Mouse (Mus musculus) forebrain, embryonic 14.5 days (tissue): ENCODE measurements around the gene Snx20. TPM values are rescaled to one million over a fixed set of nuclear protein-coding genes. Genes with fewer than 3 reads are reported as not detected.
A peak's percentile ranks its signal among the peaks of the same experiment; 100 is the strongest.
"Not testable (repeated sequence)": the region's sequence is repeated elsewhere in the genome, so short reads cannot be mapped to it uniquely, and the experiment has no call there.

Experiments
- ATAC-seq: fragments of 200-750 bp; cut with Nextera tagmentation; 2 replicates; pipeline ENCODE4 v1.8.0; 2017; ENCODE audit warnings: mild to moderate bottlenecking, moderate library complexity
- DNase-seq: peaks from one replicate; pipeline ENCODE4 v3.0.0-alpha.2; 2015; ENCODE audit warnings: low spot score
- H3K27ac ChIP-seq: fragments of 300-500 bp; sonication (generic); 2 replicates; pipeline ENCODE4 v1.5.1; 2014; ENCODE audit warnings: low read depth, mild to moderate bottlenecking, control low read depth, low read length, moderate library complexity
- H3K27me3 ChIP-seq: fragments of 300-500 bp; sonication (generic); replicated peaks from 2 replicates; pipeline ENCODE4 v1.6.1; 2014; ENCODE audit warnings: low read length, control low read depth, mixed read lengths; ENCODE audit not compliant: control insufficient read depth, insufficient read depth
- H3K36me3 ChIP-seq: fragments of 300-500 bp; sonication (generic); 2 replicates; pipeline ENCODE4 v1.6.1; 2014; ENCODE audit warnings: low read length, control low read depth; ENCODE audit not compliant: control insufficient read depth, insufficient read depth
- H3K4me1 ChIP-seq: fragments of 300-500 bp; sonication (generic); 2 replicates; pipeline ENCODE4 v1.6.1; 2014; ENCODE audit warnings: antibody characterized with exemption, low read length, control low read depth; ENCODE audit not compliant: control insufficient read depth, insufficient read depth
- H3K4me2 ChIP-seq: fragments of 300-500 bp; sonication (generic); 2 replicates; pipeline ENCODE4 v1.6.1; 2014; ENCODE audit warnings: mild to moderate bottlenecking, control low read depth, low read length
- H3K4me3 ChIP-seq: fragments of 300-500 bp; sonication (generic); 2 replicates; pipeline ENCODE4 v1.5.1; 2014; ENCODE audit warnings: low read depth, low read length, control low read depth
- H3K9ac ChIP-seq: fragments of 300-500 bp; sonication (generic); 2 replicates; pipeline ENCODE4 v1.6.1; 2014; ENCODE audit warnings: mild to moderate bottlenecking, low read length, control low read depth, moderate library complexity
- H3K9me3 ChIP-seq: fragments of 300-500 bp; sonication (generic); replicated peaks from 2 replicates; pipeline ENCODE4 v1.6.1; 2016; ENCODE audit warnings: low read length, control low read depth, mixed read lengths; ENCODE audit not compliant: control insufficient read depth
- WGBS: fragments of 180-500 bp; shearing (Covaris S2); extraction: QIAGEN DNeasy Blood & Tissue Kit; methylation state at CpG from one replicate; pipeline ENCODE4 v1.1.7; 2014; 5-methylcytosine and 5-hydroxymethylcytosine counted together
- polyA plus RNA-seq: library from polyadenylated mRNA; unstranded; fragments of >200 nt; fragmentation: Nextera tagmentation; extraction: Ambion mirVana; gene quantifications from 2 replicates; pipeline ENCODE4 v1.2.1, GENCODE M21; 2014

The Snx20 gene
- polyA plus RNA-seq, 1 experiment from 2014 or later, result 1.7 TPM

DNA sequence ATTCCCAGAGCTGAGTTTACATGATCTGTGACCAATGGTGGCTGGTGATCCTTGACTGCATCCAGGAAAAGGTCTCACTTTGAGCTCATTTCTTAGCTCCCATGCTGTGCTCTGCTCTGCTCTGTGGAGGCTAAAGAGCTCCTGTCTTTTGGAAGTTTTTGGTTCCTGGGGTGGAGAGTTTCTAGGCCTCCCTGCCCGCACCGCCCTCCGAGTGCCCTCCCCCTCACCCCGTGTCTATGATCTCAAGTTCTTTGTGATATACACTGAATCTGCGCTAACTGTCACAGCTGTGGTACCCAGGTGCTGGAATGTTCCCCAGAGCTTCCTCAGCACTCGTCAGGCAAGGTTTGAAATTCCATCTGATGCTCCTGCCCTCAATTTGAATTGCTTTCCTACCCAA is 34.9 kb upstream of the Snx20 start:
- H3K4me1 ChIP-seq, result peaks cover 6% of the 10 kb centered on the region; the same call in 1 of the 2 replicates
- no peak for DNase-seq
- H3K4me3 ChIP-seq, result no peak overlapping the region
- ATAC-seq, result no peak
- H3K27me3 ChIP-seq, result no peaks in the 10 kb centered on the region
- H3K27ac ChIP-seq, result no peak overlapping the region
- no peaks in the 10 kb centered on the region for H3K9me3 ChIP-seq
- H3K36me3 ChIP-seq, result no peaks in the 10 kb centered on the region
- WGBS, result 78% methylated on average over 6 of the region's 6 CpGs
- no peak overlapping the region for H3K4me2 ChIP-seq
- H3K9ac ChIP-seq, result no peak overlapping the region

DNA sequence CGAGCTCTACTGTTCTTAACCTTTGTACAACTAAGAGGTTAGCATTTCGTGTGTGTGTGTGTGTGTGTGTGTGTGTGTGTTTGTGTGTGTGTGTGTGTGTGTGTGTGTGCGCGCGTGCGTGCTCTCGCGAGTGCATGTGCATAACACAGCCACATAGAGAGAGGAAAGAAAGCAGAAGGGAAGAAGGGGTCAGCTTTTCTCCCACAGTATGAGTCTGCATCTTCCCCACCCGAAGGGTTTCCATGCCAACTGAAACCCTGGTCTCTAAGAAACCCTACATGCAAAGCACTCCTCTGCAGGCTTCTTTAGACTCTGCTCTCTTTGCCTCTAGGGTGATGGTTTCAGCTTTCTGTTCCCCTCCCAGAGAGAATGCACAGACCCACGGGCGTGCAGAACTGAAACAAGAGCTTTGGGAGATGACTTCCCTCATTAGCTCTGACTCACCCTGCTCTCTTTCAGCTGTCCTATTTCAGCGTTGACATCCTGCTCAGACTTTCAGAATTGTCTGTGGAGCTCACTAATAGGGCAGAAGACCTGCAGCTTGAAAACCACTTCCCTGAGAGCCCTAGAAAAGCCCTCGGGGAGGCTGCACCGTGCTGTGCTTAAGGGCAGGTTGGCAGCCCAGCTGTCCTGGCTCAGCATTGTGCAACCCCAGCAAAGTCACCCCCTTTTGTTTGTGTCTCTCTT is 32.6 kb upstream of the Snx20 start:
- Histone ChIP-seq H3K4me2 (no peak overlapping the region), H3K27ac (peak overlapping the region; percentile 48; the same call in 1 of the 2 replicates), H3K9ac (no peak overlapping the region), H3K9me3 (no peaks in the 10 kb centered on the region), H3K27me3 (no peaks in the 10 kb centered on the region), H3K4me1 (peaks cover 6% of the 10 kb centered on the region; the same call in 1 of the 2 replicates), H3K4me3 (no peak overlapping the region), H3K36me3 (no peaks in the 10 kb centered on the region)
- DNase-seq, result peak; percentile 61
- 49% methylated on average over 14 of the region's 14 CpGs for WGBS
- ATAC-seq, result peak; percentile 50; the same call in 1 of the 2 replicates

- no peak overlapping the region for H3K9ac ChIP-seq
- H3K4me2 ChIP-seq, result no peak overlapping the region
- ATAC-seq (no peak), DNase-seq (no peak)
- WGBS, result 67% methylated on average over 1 of the region's 1 CpGs
- H3K27me3 ChIP-seq, result no peaks in the 10 kb centered on the region
- H3K4me3 ChIP-seq, result no peak overlapping the region
- no peak overlapping the region for H3K27ac ChIP-seq
- peaks cover 6% of the 10 kb centered on the region; the same call in 1 of the 2 replicates for H3K4me1 ChIP-seq
- no peaks in the 10 kb centered on the region for H3K36me3 ChIP-seq
- H3K9me3 ChIP-seq, result no peaks in the 10 kb centered on the region
These were observed 30.5 kb upstream of the Snx20 start for GRCm38 (mm10) chr8:88666435-88666834.

DNA sequence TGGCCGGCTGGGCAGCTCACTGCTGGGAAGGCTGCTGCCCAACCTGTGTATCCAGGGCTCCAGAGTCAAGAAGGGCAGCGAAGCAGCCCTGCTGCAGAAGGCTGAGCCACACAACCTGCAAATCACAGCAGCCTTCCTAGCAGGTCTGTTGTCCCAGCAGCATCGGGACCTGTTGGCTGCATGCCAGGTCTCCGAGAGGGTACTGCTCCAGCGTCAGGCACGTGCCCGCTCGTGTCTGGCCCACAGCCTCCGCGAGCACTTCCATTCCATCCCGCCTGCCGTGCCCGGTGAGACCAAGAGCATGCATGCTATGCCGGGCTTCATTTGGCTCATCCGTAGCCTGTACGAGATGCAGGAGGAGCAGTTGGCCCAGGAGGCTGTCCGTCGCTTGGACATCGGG is 29.0 kb upstream of the Snx20 start:
- Histone ChIP-seq H3K27ac (no peak overlapping the region), H3K36me3 (no peaks in the 10 kb centered on the region), H3K9me3 (no peaks in the 10 kb centered on the region), H3K9ac (no peak overlapping the region), H3K4me1 (peaks cover 6% of the 10 kb centered on the region; the same call in 1 of the 2 replicates), H3K4me3 (no peak overlapping the region), H3K4me2 (no peak overlapping the region), H3K27me3 (no peaks in the 10 kb centered on the region)
- 72% methylated on average over 19 of the region's 19 CpGs for WGBS
- DNase-seq, result peak; percentile 44
- ATAC-seq, result no peak

DNA sequence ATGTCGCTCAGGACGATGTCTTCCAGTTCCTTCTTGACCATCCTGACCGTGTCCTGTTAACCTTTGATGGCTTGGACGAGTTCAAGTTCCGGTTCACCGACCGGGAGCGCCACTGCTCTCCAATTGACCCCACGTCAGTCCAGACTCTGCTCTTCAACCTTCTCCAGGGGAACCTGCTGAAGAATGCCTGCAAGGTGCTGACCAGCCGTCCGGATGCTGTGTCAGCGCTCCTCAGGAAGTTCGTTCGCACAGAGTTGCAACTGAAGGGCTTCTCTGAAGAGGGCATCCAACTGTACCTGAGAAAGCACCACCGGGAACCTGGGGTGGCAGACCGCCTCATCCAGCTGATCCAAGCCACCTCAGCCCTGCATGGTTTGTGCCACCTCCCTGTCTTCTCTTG is 28.2 kb upstream of the Snx20 start:
- Histone ChIP-seq H3K27ac (no peak overlapping the region), H3K9me3 (no peaks in the 10 kb centered on the region), H3K4me2 (no peak overlapping the region), H3K4me3 (no peak overlapping the region), H3K36me3 (no peaks in the 10 kb centered on the region), H3K4me1 (peaks cover 6% of the 10 kb centered on the region; the same call in 1 of the 2 replicates), H3K27me3 (no peaks in the 10 kb centered on the region), H3K9ac (no peak overlapping the region)
- 87% methylated on average over 16 of the region's 16 CpGs for WGBS
- ATAC-seq (no peak), DNase-seq (no peak)

GRCm38 (mm10) chr8:88662401-88662821 is 26.5 kb upstream of the Snx20 start:
- 75% methylated on average over 6 of the region's 6 CpGs for WGBS
- ATAC-seq (no peak), DNase-seq (no peak)
- H3K27me3 ChIP-seq, result no peaks in the 10 kb centered on the region
- no peak overlapping the region for H3K4me3 ChIP-seq
- H3K9me3 ChIP-seq, result no peaks in the 10 kb centered on the region
- no peak overlapping the region for H3K27ac ChIP-seq
- no peaks in the 10 kb centered on the region for H3K4me1 ChIP-seq
- H3K9ac ChIP-seq, result no peak overlapping the region
- no peak overlapping the region for H3K4me2 ChIP-seq
- H3K36me3 ChIP-seq, result no peaks in the 10 kb centered on the region

DNA sequence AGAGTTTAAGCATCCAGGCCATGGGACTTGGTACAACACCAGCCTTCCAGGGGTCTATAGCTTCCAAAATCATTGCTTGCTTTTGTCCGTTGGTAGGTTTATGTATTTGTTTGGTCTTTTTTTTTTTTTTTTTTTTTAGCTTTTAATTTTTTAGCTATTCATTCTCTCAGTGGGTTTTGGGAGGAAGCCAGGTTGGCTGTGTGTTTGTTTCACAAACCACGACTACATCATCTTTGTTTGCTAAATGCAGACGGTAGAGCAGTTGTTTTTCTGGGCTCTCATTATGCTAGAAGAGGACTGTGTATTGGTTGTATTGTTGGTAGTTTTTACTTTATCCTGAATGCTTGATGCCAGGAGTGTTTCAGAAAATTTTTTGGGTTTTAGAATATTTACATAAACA is 23.9 kb upstream of the Snx20 start:
- Histone ChIP-seq H3K27me3 (no peaks in the 10 kb centered on the region), H3K4me1 (no peaks in the 10 kb centered on the region), H3K4me2 (no peak overlapping the region), H3K9me3 (no peaks in the 10 kb centered on the region), H3K4me3 (no peak overlapping the region), H3K36me3 (no peaks in the 10 kb centered on the region), H3K27ac (no peak overlapping the region), H3K9ac (no peak overlapping the region)
- DNase-seq (no peak), ATAC-seq (no peak)
- WGBS, result 48% methylated on average over 3 of the region's 3 CpGs

DNA sequence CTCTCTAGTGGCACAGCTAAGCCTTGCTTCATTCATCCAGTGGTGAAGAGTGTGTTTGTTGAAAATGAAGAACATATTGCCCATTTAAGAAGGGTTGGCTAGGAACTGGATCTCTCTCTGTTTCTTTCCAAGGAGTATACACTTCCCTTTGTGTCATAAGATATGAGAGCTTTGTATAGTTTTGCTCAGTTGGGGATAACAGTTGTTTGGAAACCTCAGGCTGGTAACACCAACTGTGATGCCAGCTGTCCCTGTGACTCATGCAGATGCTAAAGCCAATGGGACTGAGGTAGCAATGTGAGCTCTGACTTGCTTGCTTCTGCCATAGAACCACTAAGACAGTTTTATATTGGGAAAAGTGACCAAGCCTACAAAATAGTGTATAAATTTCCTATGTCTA is 19.4 kb upstream of the Snx20 start:
- Histone ChIP-seq H3K9me3 (no peaks in the 10 kb centered on the region), H3K36me3 (no peaks in the 10 kb centered on the region), H3K27ac (no peak overlapping the region), H3K27me3 (no peaks in the 10 kb centered on the region), H3K4me3 (no peak overlapping the region), H3K4me2 (no peak overlapping the region), H3K4me1 (no peaks in the 10 kb centered on the region), H3K9ac (no peak overlapping the region)
- ATAC-seq (no peak), DNase-seq (no peak)

GRCm38 (mm10) chr8:88651122-88651521 is 15.2 kb upstream of the Snx20 start:
- H3K9ac ChIP-seq, H3K4me3 ChIP-seq, ATAC-seq, H3K27ac ChIP-seq, DNase-seq, H3K4me1 ChIP-seq, H3K27me3 ChIP-seq, H3K36me3 ChIP-seq, H3K4me2 ChIP-seq, H3K9me3 ChIP-seq: not testable (repeated sequence)
- 77% methylated on average over 4 of the region's 4 CpGs for WGBS
